Mouse (Mus musculus): ENCODE results near the gene Zfp574. TPM values are rescaled to one million over a fixed set of nuclear protein-coding genes. Genes with fewer than 3 reads are reported as not detected.

The Zfp574 gene
- polyA plus RNA-seq, 1 experiment, result 34.6 TPM

DNA sequence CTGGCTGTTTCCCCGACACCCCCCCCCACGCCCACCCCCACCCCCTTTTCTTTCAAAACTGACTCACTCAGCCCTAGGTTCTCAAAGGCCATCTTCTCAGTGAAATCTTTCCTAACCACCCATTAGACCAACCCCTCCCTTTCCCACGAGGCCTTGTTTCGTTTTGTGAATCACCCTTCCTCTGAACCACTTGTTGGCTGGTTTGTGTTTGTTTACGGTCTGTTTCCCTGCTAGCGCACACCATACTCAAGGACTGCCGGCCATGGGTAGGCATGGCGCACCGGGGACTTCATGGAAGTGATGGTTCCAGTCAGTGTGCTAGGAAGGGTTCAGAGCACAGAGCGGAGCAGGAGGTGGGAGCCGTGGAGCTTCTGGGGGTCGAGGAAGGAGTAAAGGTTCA lies 37.0 kb downstream of the Zfp574 start:
- no peak for DNase-seq (ENCODE audit: extremely low spot score in 1 of 2, low spot score in 1 of 2)

DNA sequence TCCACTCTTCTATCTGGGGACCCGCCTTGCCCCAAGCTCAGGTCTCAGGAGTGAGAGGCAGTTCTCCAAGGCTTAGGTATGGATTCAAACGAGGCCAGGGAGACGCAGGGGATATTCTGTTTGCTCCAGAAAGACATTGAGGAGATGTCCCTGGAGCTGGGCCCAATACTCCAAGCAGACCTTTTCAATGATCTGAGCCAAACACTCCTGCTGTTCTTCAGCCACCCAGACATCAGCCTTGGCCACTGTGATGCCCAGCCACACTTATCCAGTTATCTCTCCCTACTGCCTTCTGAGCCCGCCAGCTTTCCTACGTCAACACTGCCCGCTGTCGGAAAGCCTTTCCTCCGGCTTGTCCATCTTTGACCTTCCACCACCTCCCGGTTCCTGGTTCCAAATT lies 38.0 kb downstream of the Zfp574 start:
- DNase-seq (ENCODE audit: extremely low spot score in 1 of 2, low spot score in 1 of 2), result no peak

DNA sequence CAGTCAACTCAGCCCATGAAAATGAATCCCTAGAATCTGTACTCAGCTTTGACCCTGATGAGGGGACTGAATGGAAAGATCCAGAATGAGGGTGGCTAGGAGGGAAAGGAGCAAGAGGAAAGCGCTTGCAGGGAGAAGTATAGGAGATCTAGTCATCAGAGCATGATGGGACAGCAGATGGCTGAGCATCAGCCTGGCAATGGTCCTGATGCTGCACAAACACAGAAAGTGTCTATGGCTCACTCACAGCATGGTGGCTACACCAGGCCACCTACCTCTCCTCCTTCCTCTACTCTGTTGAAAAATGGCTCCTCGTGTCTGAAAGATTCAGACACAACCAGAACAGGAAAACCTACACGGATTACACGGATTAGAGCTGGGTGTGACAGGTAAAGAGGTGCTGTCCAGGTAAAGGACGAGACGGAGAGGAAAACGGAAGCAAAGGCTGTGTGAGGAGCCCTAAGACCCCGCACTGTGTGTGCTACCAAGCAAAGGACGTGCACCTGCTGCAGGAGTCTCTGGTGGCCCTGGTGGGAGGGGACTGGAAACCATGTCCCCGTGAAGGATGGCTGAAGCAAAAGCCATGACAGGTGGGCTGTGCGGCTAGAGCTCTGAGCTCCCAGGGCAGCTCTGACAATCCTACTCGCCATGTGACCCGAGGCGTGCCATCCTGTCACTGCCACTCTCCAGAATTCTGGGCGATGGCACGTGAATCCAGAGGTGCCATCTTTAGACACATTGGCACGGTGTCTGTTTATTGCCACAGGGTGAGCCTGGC lies 40.0 kb downstream of the Zfp574 start:
- peak in 1 of 2 experiments; percentile 52 for DNase-seq (ENCODE audit: extremely low spot score in 1 of 2, low spot score in 1 of 2)

DNA sequence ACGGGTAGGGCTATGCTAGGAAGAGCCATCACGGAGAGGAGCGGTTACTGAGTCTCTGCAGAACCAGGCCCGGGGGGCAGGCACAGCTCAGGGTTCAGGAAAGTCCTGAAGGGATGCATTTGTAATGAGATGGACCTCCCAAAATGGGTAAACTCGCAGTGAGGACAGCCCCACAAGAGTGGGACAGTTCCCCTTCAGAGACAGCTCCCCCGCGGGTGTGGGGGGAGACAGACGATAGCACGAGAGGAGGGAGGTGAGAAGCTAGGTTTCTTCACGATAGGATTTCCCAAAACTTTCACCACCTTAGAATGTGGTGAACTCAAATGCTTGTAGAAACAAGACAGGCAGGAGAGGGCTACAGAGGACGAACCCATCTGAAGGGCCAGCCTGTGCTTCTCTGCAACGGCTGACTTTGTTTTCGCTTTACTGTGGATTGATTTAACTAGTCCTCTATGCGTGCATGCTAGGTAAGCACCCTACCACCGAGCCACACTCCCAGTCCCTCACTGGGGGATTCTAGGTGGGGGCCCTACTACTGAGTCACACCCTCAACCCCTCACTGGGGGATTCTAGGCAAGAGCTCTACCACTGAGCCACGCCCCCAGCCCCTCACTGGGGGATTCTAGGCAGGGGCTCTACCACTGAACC lies 40.7 kb downstream of the Zfp574 start:
- no peak for DNase-seq (ENCODE audit: extremely low spot score in 1 of 2, low spot score in 1 of 2)

DNA sequence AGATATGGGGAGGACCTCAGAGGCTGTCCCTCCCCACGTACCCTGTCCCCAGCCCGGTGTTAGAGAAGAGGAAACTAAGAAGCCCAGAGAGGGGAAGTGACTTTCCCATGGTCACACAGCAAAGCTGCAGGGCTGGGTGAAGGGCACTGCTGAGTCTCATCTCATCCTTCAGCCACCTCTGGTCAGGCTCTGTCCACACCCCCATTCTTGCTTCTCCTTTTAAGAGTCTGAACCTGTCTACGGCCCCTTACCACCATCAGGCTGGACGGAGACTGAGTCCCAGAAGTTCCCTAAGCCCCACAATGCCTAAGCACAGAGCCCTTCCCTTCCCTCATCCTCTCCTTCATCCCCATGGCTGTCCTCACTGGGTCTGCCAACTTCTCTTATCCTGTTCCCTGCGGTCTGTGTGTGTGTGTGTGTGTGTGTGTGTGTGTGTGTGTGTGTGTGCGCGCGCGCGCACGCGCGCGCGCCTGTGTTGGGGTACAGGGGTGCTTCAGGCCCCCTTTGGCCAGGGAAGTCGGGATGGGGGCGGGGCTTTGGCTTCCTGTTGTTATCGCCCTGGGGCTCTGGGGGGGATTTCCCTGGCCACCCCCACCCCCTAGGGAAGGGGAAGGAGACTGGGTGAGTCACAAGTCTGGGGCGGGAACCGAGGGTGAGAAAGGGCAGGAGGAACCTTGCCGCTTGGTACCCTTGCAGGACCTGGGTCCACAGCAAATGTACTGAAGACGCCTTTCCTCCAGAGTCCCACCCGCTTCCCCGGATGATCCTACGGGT lies 47.9 kb downstream of the Zfp574 start:
- DNase-seq (ENCODE audit: extremely low spot score in 1 of 2, low spot score in 1 of 2), result no peak

DNA sequence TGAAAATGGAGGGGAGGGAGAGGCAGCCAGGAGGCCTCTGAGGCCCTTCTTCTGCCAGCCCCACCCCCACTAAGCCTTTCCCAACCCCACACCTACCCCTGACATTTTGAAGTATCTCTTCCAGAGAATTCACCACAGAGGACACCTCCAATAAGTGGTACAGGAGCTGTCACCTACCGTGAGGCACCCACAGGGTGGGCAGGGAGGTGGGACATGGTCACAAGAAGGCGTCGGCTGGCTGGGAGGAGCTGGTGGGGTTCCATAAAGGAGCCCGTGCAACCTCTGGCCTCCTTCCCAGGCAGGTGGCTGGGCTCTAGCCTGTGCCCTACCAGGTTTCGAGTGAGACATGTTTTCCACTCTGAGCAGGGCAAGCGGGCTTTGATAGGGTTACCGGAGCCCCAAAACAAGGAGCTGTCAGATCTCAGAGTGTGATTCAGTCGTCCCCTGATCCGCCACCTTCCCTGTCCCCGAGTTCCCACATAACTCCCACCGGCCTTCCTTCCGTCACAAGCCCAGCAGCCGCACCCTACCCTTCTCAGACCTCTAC lies 48.9 kb downstream of the Zfp574 start:
- no peak for DNase-seq (ENCODE audit: extremely low spot score in 1 of 2, low spot score in 1 of 2)

DNA sequence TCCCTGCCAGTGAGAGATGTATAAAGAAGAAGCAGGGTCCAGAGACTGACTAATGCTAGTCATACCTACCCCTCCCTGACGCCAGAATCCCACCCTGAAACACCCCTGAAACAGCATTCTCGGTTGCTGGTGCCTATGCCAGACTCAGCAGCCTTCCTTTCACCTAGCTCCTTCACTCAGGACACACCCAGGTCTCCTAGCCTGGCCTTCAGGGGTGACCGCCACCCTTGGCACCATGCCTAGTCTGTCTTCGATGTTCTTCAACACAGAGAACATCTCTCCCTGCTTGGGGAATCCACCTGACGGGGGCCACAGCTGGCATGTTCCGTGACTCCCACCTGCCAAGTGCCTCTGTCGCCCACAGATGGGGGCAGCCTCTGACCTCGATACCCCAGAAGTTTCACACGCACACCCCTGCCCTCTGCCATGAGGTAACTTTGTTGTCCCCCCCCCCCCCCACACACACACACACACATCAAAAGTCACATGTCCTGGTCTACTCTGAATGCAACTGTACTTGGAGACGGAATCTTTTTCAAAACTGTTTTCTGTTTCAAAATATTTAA lies 53.4 kb downstream of the Zfp574 start:
- no peak for DNase-seq (ENCODE audit: extremely low spot score in 1 of 2, low spot score in 1 of 2)

DNA sequence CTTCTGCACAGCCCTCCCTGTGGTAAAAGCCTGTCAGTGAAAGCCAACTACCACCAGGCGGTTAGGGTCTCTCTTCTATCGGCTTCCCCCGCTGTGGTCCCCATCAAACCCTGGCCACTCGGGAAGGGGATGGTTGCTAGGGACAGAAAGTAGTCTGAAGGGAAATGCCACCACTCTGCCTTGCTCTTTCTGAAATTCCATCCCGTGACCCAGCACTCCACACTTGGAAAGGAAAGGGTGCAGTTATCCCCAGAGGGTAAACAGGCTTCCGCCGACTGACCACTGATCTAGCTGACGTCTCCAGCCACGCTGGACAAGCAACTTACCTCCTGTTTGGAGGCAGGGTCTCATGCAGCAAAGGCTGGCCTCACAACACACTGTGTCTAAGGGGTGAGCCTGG lies 55.6 kb downstream of the Zfp574 start:
- DNase-seq (ENCODE audit: extremely low spot score in 1 of 2, low spot score in 1 of 2), result no peak

DNA sequence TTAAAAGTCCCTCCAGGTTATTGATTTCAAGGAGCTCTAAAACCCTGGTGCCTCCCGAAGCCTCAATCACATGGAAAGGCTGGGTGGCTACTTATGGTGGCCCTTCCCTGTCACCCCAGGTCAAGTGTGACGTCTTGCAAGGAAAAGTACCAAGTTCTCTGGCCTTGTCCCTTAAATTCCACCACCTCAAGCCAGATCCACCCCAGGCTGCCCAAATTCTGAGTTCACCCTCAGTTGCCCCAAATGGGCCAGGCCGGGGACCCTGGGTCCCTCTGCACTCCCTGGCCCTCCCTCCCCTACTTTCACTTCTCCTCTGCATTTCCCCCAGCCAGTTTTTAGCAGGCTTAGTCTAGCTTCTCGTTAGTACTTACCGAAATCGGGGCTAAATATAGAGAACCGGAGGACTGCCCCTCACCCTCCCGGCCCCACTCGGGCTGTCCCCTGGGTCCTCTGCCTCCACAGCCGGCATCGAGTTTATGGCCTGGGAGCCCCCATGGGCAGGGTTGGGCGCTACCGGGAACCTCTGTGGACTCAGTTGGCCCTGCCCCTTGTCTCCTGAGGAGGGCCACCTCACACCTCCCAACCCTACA lies 57.1 kb downstream of the Zfp574 start:
- DNase-seq (ENCODE audit: extremely low spot score in 1 of 2, low spot score in 1 of 2), result no peak

DNA sequence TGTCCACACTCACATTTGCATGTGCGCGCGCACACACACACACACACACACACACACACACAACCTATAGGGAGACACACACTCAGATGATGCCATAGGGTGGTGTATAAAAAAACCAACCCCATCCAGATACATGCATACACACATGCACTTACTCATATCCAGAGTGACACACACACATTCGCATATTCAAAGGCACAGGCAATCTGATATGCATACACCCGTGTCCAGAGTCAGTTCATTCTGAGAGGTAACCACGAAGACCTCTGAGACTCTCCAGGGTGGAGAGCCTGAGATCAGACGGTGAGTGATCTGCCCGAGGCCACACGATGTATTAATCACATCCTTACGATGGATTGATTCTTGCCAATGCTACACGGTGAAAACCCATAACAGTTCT lies 58.2 kb downstream of the Zfp574 start:
- DNase-seq (ENCODE audit: extremely low spot score in 1 of 2, low spot score in 1 of 2), result no peak

DNA sequence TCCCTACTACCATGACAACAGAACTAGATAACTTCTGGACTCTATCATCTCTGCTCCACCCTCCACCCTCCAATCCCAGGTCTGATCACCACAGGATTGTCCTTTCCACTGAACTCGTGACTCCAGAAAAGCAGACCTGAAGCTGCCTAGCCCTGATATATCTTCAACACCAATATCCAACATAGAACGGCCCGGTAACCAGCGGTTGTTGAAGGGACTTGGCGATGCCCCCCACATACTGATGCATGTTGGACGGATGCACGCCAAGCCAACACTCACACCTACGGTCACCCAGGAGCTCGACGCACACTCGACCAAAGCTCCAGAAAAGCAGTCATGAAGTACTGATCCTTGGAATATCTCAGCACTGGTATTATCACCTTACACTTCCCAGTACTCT lies 58.9 kb downstream of the Zfp574 start:
- DNase-seq (ENCODE audit: extremely low spot score in 1 of 2, low spot score in 1 of 2), result no peak

DNA sequence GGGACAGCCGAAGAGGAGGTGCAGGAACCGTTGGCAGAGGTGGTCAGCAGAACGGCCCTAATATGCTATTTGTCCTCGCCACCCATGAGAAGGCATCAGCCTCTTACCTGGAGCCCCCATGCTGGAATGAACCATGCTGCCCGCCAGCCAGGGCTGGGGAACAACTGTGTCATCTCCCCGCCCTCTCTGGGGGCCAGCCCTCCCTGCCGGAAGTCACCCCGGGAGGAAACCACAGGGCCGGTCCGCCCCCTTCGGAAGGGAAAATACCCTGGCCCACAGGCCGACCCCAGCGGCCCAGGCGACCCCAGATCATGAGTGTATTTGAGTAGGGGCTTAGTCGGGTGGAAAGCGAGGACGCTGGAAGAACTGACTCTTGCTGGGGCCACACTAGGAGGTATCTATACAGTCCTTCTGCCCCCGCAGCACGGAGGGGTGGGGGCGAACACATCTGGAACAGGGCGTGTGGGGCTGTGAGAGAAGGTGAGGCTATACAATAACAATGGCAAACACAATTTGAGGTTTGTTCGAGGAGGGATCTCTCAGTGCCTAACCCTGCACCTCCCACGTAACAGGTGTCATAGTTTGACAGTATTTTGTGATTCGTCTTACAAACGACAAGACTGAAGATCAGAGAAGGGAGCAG lies 60.1 kb downstream of the Zfp574 start:
- no peak for DNase-seq (ENCODE audit: extremely low spot score in 1 of 2, low spot score in 1 of 2)

Other genes with a start within 250 kb of the Zfp574 start
- 9.6 and 13.7 TPM in 2 replicates for gene Gm9844, start 210.4 kb upstream of the Zfp574 start, polyA plus RNA-seq (2012; rRNA removed)
- gene Lypd4, start 202.6 kb upstream of the Zfp574 start, polyA plus RNA-seq (2012; rRNA removed), result not detected in 2 replicates
- gene Dmrtc2, start 202.5 kb upstream of the Zfp574 start, polyA plus RNA-seq (2012; rRNA removed), result 0.06 TPM in 1 of 2 replicates, not detected in the other
- gene Rps19, start 188.2 kb upstream of the Zfp574 start, polyA plus RNA-seq (2012; rRNA removed), result 319 and 386 TPM in 2 replicates
- 0.72 and 0.86 TPM in 2 replicates for gene Cd79a, start 175.2 kb upstream of the Zfp574 start, polyA plus RNA-seq (2012; rRNA removed)
- 167 and 181 TPM in 2 replicates for gene Arhgef1, start 169.7 kb upstream of the Zfp574 start, polyA plus RNA-seq (2012; rRNA removed)
- 0.17 TPM in 1 of 2 replicates, not detected in the other for gene Gm4881, start 128.1 kb upstream of the Zfp574 start, polyA plus RNA-seq (2012; rRNA removed)
- gene Rabac1, start 99.8 kb upstream of the Zfp574 start, polyA plus RNA-seq (2012; rRNA removed), result 337 and 384 TPM in 2 replicates
- 1,131 and 1,133 TPM in 2 replicates for gene Atp1a3, start 66.6 kb upstream of the Zfp574 start, polyA plus RNA-seq (2012; rRNA removed)
- gene Grik5, start 221 bp upstream of the Zfp574 start, polyA plus RNA-seq (2012; rRNA removed), result 211 and 215 TPM in 2 replicates
- 11.5 and 12.2 TPM in 2 replicates for gene Pou2f2, start 107.2 kb downstream of the Zfp574 start, polyA plus RNA-seq (2012; rRNA removed)
- gene Dedd2, start 148.0 kb downstream of the Zfp574 start, polyA plus RNA-seq (2012; rRNA removed), result 21.6 and 22.2 TPM in 2 replicates
- 7.5 and 7.7 TPM in 2 replicates for gene Zfp526, start 148.9 kb downstream of the Zfp574 start, polyA plus RNA-seq (2012; rRNA removed)
- 241 and 244 TPM in 2 replicates for gene Gsk3a, start 165.3 kb downstream of the Zfp574 start, polyA plus RNA-seq (2012; rRNA removed)
- 38.9 TPM in 2 replicates for gene Erf, start 178.2 kb downstream of the Zfp574 start, polyA plus RNA-seq (2012; rRNA removed)
- gene Cic, start 195.1 kb downstream of the Zfp574 start, polyA plus RNA-seq (2012; rRNA removed), result 92.4 and 104 TPM in 2 replicates
- 33.5 and 43.0 TPM in 2 replicates for gene Pafah1b3, start 225.4 kb downstream of the Zfp574 start, polyA plus RNA-seq (2012; rRNA removed)
- gene Prr19, start 228.8 kb downstream of the Zfp574 start, polyA plus RNA-seq (2012; rRNA removed), result 0.17 and 0.28 TPM in 2 replicates
- 74.6 and 90.4 TPM in 2 replicates for gene Tmem145, start 233.5 kb downstream of the Zfp574 start, polyA plus RNA-seq (2012; rRNA removed)
- 65.2 and 67.0 TPM in 2 replicates for gene Megf8, start 244.6 kb downstream of the Zfp574 start, polyA plus RNA-seq (2012; rRNA removed)